Mouse (Mus musculus) forebrain, postnatal 0 days (tissue): ENCODE measurements around the gene 1700017D01Rik. TPM values are rescaled to one million over a fixed set of nuclear protein-coding genes. Genes with fewer than 3 reads are reported as not detected.
"Not testable (repeated sequence)": the region's sequence is repeated elsewhere in the genome, so short reads cannot be mapped to it uniquely, and the experiment has no call there.

Experiments
- ATAC-seq: fragments of 200-750 bp; cut with Nextera tagmentation; 2 replicates; pipeline ENCODE4 v1.8.0; 2017; ENCODE audit warnings: mild to moderate bottlenecking, moderate library complexity
- DNase-seq: peaks from one replicate; pipeline ENCODE4 v3.0.0-alpha.2; 2015
- H3K27ac ChIP-seq: fragments of 300-500 bp; sonication (generic); 2 replicates; pipeline ENCODE4 v1.5.1; 2014; ENCODE audit warnings: low read depth, mild to moderate bottlenecking, antibody characterized with exemption, low read length, moderate library complexity, mixed read lengths
- H3K27me3 ChIP-seq: fragments of 300-500 bp; sonication (generic); 2 replicates; pipeline ENCODE4 v1.6.1; 2014; ENCODE audit warnings: mild to moderate bottlenecking, low read length, mixed read lengths; ENCODE audit not compliant: insufficient read depth
- H3K36me3 ChIP-seq: fragments of 300-500 bp; sonication (generic); 2 replicates; pipeline ENCODE4 v1.6.1; 2014; ENCODE audit warnings: mild to moderate bottlenecking, moderate library complexity; ENCODE audit not compliant: insufficient read depth
- H3K4me1 ChIP-seq: fragments of 300-500 bp; sonication (generic); 2 replicates; pipeline ENCODE4 v1.6.1; 2014; ENCODE audit warnings: antibody characterized with exemption; ENCODE audit not compliant: insufficient read depth
- H3K4me2 ChIP-seq: fragments of 300-500 bp; sonication (generic); 2 replicates; pipeline ENCODE4 v1.6.1; 2014; ENCODE audit warnings: low read depth, mild to moderate bottlenecking, moderate library complexity
- H3K4me3 ChIP-seq: fragments of 300-500 bp; sonication (generic); 2 replicates; pipeline ENCODE4 v1.5.1; 2014; ENCODE audit warnings: low read depth, low read length, mixed read lengths
- H3K9ac ChIP-seq: fragments of 300-500 bp; sonication (generic); 2 replicates; pipeline ENCODE4 v1.6.1; 2014; ENCODE audit warnings: mild to moderate bottlenecking
- H3K9me3 ChIP-seq: fragments of 300-500 bp; sonication (generic); 2 replicates; pipeline ENCODE4 v1.6.1; 2016; ENCODE audit warnings: low read length
- CTCF ChIP-seq: sonication (generic); IDR thresholded peaks from 2 replicates; pipeline ENCODE4 v1.5.1; 2016; ENCODE audit warnings: antibody characterized with exemption, control low read depth, low read depth
- WGBS: fragments of 180-500 bp; shearing (Covaris S2); extraction: QIAGEN DNeasy Blood & Tissue Kit; methylation state at CpG from one replicate; pipeline ENCODE4 v1.1.7; 2014; 5-methylcytosine and 5-hydroxymethylcytosine counted together
- polyA plus RNA-seq: library from polyadenylated mRNA; unstranded; fragments of >200 nt; fragmentation: Nextera tagmentation; extraction: Ambion mirVana; gene quantifications from 2 replicates; pipeline ENCODE4 v1.2.1, GENCODE M21; 2015
- total RNA-seq: library from RNA; depleted of rRNA; stranded (reverse); fragments of >200 nt; gene quantifications from 2 replicates; pipeline ENCODE4 v1.2.3, GENCODE M21; 2014

Gene 1700017D01Rik
- total and polyA plus RNA-seq, 2 experiments from 2014 or later, result not detected

DNA sequence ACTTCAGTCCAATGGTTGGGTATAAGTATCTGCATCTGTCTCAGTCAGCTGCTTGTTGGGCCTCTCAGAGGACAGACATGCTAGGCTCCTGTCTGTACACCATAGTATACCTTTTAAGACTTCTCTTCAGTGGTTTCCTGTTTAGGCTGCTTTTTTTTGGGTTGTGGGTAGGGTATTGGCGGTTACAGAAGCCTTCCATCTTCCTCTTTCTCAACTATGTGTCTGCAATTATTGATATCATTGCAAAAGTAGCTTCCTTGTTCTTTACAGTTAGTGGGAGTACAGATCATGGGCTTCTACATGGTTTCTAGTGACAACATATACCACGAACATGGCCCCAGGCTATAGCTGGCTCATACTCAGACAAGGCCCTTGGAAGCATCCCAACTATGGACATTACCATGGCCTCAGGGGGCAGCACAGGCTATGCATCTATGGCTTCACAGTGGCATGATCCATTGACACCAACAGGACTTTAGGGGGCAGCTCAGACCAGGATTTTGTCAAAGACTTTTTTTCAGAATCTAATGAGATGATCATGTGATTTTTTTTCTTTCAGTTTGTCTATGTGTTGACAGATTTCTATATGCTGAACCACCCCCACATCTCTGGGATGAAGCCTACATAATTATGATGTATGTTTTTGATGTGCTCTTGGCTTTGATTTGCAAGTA, 65.3 kb downstream of the 1700017D01Rik start:
- no peak overlapping the region for H3K4me2 ChIP-seq
- H3K36me3 ChIP-seq, result no peaks in the 10 kb centered on the region
- WGBS, result 89% methylated on average over 2 of the region's 2 CpGs
- H3K4me1 ChIP-seq, result no peaks in the 10 kb centered on the region
- no peak overlapping the region for H3K27ac ChIP-seq
- H3K27me3 ChIP-seq, result no peaks in the 10 kb centered on the region
- no peak overlapping the region for H3K4me3 ChIP-seq
- H3K9me3 ChIP-seq, result peaks cover 3% of the 10 kb centered on the region; the same call in 1 of the 2 replicates
- DNase-seq (no peak), ATAC-seq (no peak)
- H3K9ac ChIP-seq, result no peak overlapping the region
- no peak for TF ChIP-seq CTCF

GRCm38 (mm10) chr19:11060900-11061299, 69.8 kb downstream of the 1700017D01Rik start:
- H3K27me3 ChIP-seq, result no peaks in the 10 kb centered on the region
- H3K9me3 ChIP-seq, result peaks cover 1% of the 10 kb centered on the region; the same call in 1 of the 2 replicates
- H3K36me3 ChIP-seq, result no peaks in the 10 kb centered on the region
- TF ChIP-seq CTCF, result no peak
- H3K4me1 ChIP-seq, result no peaks in the 10 kb centered on the region
- ATAC-seq, result no peak
- DNase-seq, result no peak
- 94% methylated on average over 1 of the region's 1 CpGs for WGBS
- H3K9ac ChIP-seq, result no peak overlapping the region
- no peak overlapping the region for H3K4me2 ChIP-seq
- no peak overlapping the region for H3K4me3 ChIP-seq
- no peak overlapping the region for H3K27ac ChIP-seq

DNA sequence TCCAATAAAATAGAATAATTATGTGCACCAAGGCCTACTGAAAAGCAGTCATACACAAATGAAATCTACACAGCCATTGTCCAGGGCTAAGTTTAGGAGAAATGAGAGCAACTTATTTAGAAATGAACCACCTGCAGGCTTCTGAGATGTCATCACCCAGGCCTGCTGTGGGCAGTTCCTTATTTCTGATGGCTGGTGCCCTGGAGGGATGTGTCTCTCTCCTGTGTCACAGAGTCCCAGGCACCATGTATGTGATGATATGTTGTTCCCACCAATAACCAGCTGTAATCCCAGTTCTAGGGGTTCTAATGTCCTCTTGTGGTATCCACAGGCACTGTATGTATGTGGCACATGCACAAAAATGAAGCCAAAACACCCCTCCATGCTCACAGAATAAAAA, 70.7 kb downstream of the 1700017D01Rik start:
- H3K4me2 ChIP-seq, result no peak overlapping the region
- DNase-seq, result no peak
- H3K9me3 ChIP-seq, result no peaks in the 10 kb centered on the region
- no peaks in the 10 kb centered on the region for H3K36me3 ChIP-seq
- ATAC-seq, result no peak
- no peak for TF ChIP-seq CTCF
- no peak overlapping the region for H3K4me3 ChIP-seq
- H3K27me3 ChIP-seq, result no peaks in the 10 kb centered on the region
- no peaks in the 10 kb centered on the region for H3K4me1 ChIP-seq
- no peak overlapping the region for H3K27ac ChIP-seq
- H3K9ac ChIP-seq, result no peak overlapping the region

- H3K27ac ChIP-seq, H3K9ac ChIP-seq, H3K27me3 ChIP-seq, H3K4me3 ChIP-seq, H3K4me2 ChIP-seq, DNase-seq, ATAC-seq, H3K4me1 ChIP-seq, H3K9me3 ChIP-seq, H3K36me3 ChIP-seq: not testable (repeated sequence)
- 95% methylated on average over 1 of the region's 1 CpGs for WGBS
These were observed 75.0 kb downstream of the 1700017D01Rik start for GRCm38 (mm10) chr19:11055700-11056099.

GRCm38 (mm10) chr19:11053277-11053676, 77.4 kb downstream of the 1700017D01Rik start:
- 69% methylated on average over 3 of the region's 3 CpGs for WGBS
- no peak overlapping the region for H3K27ac ChIP-seq
- ATAC-seq (no peak), DNase-seq (no peak)
- H3K4me1 ChIP-seq, result no peaks in the 10 kb centered on the region
- H3K4me2 ChIP-seq, result no peak overlapping the region
- no peak for TF ChIP-seq CTCF
- H3K27me3 ChIP-seq, result no peaks in the 10 kb centered on the region
- H3K4me3 ChIP-seq, result no peak overlapping the region
- H3K36me3 ChIP-seq, result no peaks in the 10 kb centered on the region
- no peaks in the 10 kb centered on the region for H3K9me3 ChIP-seq
- H3K9ac ChIP-seq, result no peak overlapping the region

GRCm38 (mm10) chr19:11052877-11053276, 77.8 kb downstream of the 1700017D01Rik start:
- no peak for TF ChIP-seq CTCF
- no peak for ATAC-seq

DNA sequence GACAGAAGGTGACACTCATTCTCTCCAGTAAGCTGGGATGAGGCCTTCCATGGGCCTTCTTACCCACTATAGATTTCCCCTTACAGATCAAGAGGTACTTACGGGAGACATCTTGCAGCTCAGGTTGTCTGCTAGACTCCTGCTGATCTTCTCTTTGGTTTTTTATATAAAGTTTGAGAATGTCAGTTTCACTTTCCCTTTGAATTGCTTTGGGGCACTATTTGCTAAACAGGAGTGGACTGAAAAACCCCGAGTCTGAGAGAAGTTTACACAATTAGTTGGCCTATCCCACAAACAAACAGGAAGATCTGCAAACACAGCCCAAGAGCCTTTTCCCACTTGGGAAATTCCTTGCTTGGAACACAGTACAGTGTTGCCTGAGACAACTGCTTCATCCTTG, 80.4 kb downstream of the 1700017D01Rik start:
- H3K36me3 ChIP-seq, result no peaks in the 10 kb centered on the region
- no peak overlapping the region for H3K4me3 ChIP-seq
- no peaks in the 10 kb centered on the region for H3K4me1 ChIP-seq
- H3K4me2 ChIP-seq, result no peak overlapping the region
- no peak overlapping the region for H3K27ac ChIP-seq
- no peak overlapping the region for H3K9ac ChIP-seq
- WGBS, result 79% methylated on average over 2 of the region's 2 CpGs
- H3K9me3 ChIP-seq, result no peaks in the 10 kb centered on the region
- TF ChIP-seq CTCF, result no peak
- ATAC-seq (no peak), DNase-seq (no peak)
- no peaks in the 10 kb centered on the region for H3K27me3 ChIP-seq

More at GRCm38 (mm10) chr19:11052877-11053276, 77.8 kb downstream of the 1700017D01Rik start:
- Histone ChIP-seq H3K27me3 (no peaks in the 10 kb centered on the region), H3K4me2 (no peak overlapping the region), H3K9ac (no peak overlapping the region), H3K36me3 (no peaks in the 10 kb centered on the region), H3K27ac (no peak overlapping the region), H3K9me3 (no peaks in the 10 kb centered on the region), H3K4me3 (no peak overlapping the region), H3K4me1 (no peaks in the 10 kb centered on the region)
- DNase-seq, result no peak
- 64% methylated on average over 5 of the region's 5 CpGs for WGBS
